Mouse (Mus musculus) CH12.LX (cell line): ENCODE measurements at regions not wholly inside any gene's neighbourhood (a gene's known extent, or its start where the extent isn't known, plus 50 kb on each side); places are given as distances from the start of the nearest gene placed in this dataset.

ENCODE experiments used
- BHLHE40 ChIP-seq: IDR thresholded peaks from 2 replicates; pipeline ENCODE4 v1.6.1; 2011; ENCODE audit warnings: mild to moderate bottlenecking, low read depth, low read length, improper control_type of control experiment
- CTCF ChIP-seq, 2 experiments: IDR thresholded peaks in 1 of 2; conservative IDR thresholded peaks in 1 of 2; 2 replicates each; pipeline ENCODE4 v1.5.1; 2011 to 2012; ENCODE audit warnings: low read depth in 2 of 2, low read length in 2 of 2, improper control_type of control experiment in 1 of 2, inconsistent platforms in 1 of 2, mild to moderate bottlenecking in 1 of 2, moderate library complexity in 1 of 2
- EP300 ChIP-seq: IDR thresholded peaks from 2 replicates; pipeline ENCODE4 v1.6.1; 2011; ENCODE audit warnings: low read length, improper control_type of control experiment
- ETS1 ChIP-seq: conservative IDR thresholded peaks from 2 replicates; pipeline ENCODE4 v1.6.1; 2012; ENCODE audit warnings: low read depth, mild to moderate bottlenecking, inconsistent platforms, low read length, improper control_type of control experiment, moderate library complexity
- HCFC1 ChIP-seq: IDR thresholded peaks from 2 replicates; pipeline ENCODE4 v1.6.1; 2012; ENCODE audit warnings: low read depth, mild to moderate bottlenecking, inconsistent platforms, low read length, improper control_type of control experiment
- JUN ChIP-seq: IDR thresholded peaks from 2 replicates; pipeline ENCODE4 v1.6.1; 2011; ENCODE audit warnings: low read depth, mild to moderate bottlenecking, low read length, improper control_type of control experiment, moderate library complexity; ENCODE audit not compliant: insufficient read depth
- MAFK ChIP-seq: IDR thresholded peaks from 2 replicates; pipeline ENCODE4 v1.6.1; 2011; ENCODE audit warnings: low read length, improper control_type of control experiment; ENCODE audit not compliant: insufficient replicate concordance
- POLR2A ChIP-seq: IDR thresholded peaks from 2 replicates; pipeline ENCODE4 v1.6.1; 2011; ENCODE audit warnings: low read depth, mild to moderate bottlenecking, improper control_type of control experiment, low read length
- RAD21 ChIP-seq: IDR thresholded peaks from 2 replicates; pipeline ENCODE4 v1.6.1; 2011; ENCODE audit warnings: low read depth, mild to moderate bottlenecking, low read length, improper control_type of control experiment, moderate library complexity
- RCOR1 ChIP-seq: conservative IDR thresholded peaks from 2 replicates; pipeline ENCODE4 v1.6.1; 2012; ENCODE audit warnings: low read depth, mild to moderate bottlenecking, inconsistent platforms, low read length, improper control_type of control experiment
- USF2 ChIP-seq: conservative IDR thresholded peaks from 2 replicates; pipeline ENCODE4 v1.6.1; 2011; ENCODE audit warnings: low read depth, low read length, improper control_type of control experiment
- ZC3H11A ChIP-seq: IDR thresholded peaks from 2 replicates; pipeline ENCODE4 v1.6.1; 2012; ENCODE audit warnings: low read depth, mild to moderate bottlenecking, inconsistent platforms, low read length, improper control_type of control experiment

- no peak for TF ChIP-seq POLR2A
- no peak for TF ChIP-seq CTCF (conservative IDR thresholded peaks at IDR 0.05 in 1 of 2, IDR thresholded peaks at IDR 0.05 in 1 of 2; ENCODE audit: low read depth in 2 of 2, low read length in 2 of 2)
- TF ChIP-seq JUN = no peak
- no peak for TF ChIP-seq EP300
- no peak for TF ChIP-seq BHLHE40
- TF ChIP-seq RAD21 = no peak
- no peak for TF ChIP-seq ETS1
- no peak for TF ChIP-seq RCOR1
- no peak for TF ChIP-seq HCFC1
- no peak for TF ChIP-seq ZC3H11A
- TF ChIP-seq MAFK = no peak
- no peak for TF ChIP-seq USF2
Observed at GRCm38 (mm10) chr3:52744334-52744733, 272.7 kb downstream of the Cog6 start.
